Mouse (Mus musculus): ENCODE data around the gene Mgrn1.
A peak's percentile ranks its signal among the peaks of the same experiment; 100 is the strongest.

Mgrn1 gene

DNA sequence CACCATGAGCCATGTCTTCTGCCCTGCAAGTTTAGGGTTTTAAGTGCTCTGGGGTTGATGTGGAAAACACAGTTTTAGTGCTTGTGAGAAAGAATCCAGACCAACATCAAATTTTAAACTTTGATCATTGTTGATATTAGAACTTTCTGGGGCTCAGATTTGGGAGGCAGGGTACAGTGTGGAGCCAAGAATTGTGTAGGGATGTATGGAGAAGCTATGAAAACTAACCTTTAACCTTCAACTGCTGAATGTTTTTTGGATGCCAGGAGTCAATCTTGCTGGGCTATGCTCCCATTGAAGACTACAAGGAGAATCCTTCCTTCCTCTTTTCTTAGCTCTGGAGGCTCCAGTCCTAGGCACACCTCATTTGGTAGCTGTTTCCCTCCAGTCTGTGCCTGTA lies 20.5 kb downstream of the Mgrn1 start:
- no peak for DNase-seq (ENCODE audit: low read depth, low spot score)

DNA sequence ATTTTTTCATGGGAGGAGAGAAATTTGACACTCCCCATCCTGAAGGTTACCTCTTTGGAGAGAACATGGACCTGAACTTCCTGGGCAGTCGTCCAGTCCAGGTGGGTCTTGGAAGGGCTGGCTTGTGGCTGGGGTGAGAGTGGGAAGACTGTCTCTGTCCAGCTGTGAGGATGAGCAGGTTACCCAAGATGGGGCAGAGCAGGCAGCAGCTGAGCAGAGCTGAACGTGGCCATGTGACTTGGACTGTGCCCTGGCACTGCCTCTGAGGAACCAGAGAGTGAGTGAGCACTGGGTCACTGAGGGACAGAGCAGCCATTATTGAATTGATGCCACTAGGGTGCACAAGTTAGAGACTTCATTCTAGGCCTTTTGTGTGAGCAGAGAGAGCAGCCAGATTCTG lies 21.3 kb downstream of the Mgrn1 start:
- no peak for DNase-seq (ENCODE audit: low read depth, low spot score)

DNA sequence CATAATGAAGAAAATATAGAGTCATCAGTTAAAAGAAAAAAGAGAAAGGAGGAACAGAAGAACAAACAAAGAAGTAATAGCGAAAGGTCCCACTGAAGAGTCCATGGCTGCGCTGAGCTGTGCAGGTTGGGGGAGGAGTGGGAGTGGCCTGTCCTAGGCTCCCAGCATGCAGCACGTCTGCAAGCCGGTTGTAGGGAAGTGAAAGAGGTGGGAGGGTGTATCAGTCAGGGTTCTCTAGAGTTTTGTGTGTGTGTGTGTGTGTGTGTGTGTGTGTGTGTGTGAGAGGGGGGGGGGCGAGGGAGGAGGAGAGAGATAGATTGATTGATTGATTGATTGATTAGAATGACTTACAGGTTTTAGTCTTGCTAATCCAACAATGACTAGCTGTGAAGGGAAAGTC lies 21.9 kb downstream of the Mgrn1 start:
- DNase-seq (ENCODE audit: low read depth, low spot score) = peak; percentile 72

DNA sequence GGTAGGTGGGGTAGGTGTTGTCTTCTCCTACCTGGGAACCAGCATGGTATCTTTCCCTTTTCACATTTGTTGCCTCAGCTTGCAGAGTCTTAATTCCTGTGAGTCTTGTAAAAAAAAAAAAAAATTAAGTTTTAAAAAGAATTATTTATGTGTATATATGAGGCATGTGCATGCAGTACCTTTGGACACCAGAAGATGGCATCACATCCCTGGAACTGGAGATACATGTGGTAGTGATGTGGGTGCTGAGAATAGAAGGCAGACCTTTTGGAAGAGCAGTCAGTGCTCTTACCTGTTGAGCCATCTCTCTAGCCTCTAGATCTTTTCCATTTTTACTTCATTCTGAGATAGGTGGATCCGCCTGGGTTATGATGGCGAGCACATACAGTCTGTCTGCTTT lies 23.7 kb downstream of the Mgrn1 start:
- DNase-seq (ENCODE audit: low read depth, low spot score) = peak; percentile 67

GRCm38 (mm10) chr16:4910758-4911157 lies 24.7 kb downstream of the Mgrn1 start:
- DNase-seq (ENCODE audit: low read depth, low spot score) = no peak

GRCm38 (mm10) chr16:4912074-4912648 lies 26.1 kb downstream of the Mgrn1 start:
- DNase-seq (ENCODE audit: low read depth, low spot score) = peak; percentile 51

DNA sequence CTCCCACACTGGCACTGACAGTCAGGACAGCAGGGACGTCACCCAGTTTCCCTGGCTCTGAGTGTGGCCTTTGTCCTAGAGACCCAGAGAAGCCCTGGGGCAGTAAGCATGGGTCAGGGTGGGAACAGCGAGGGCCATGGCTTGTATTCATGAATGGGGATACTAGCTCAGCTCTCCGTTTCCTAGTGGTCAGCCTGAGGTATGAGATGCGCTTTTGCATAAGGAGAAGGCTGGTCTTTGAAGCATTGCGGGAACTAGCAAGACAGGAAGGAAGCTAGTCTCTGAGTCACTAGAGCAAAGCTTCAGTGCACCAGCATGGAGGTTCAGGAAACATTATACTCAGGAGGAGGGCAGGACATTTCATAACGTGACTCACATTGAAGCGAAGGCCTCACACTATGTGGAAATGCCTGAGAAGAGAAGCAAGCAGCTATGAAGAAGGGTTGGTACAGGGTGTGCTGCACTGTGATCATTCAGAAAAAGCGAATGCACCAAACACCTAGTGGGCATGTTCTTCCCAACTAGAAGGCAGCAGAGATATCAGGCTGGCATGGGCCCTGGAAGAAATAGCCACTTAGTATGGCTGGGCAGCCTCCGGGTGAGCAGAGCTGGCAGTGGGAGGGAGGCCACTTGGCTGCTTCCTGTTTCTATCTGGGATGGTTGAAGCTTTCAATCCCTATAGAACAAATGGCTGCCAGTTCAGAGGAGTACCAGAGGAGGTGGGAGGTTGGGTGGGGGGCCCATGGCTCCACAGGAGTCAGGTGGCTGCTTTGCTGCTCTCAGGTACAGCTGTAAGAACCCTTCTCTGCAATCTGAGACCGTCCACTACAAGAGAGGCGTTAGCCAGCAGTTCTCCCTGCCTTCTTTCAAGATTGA lies 27.1 kb downstream of the Mgrn1 start:
- no peak for DNase-seq (ENCODE audit: low read depth, low spot score)

DNA sequence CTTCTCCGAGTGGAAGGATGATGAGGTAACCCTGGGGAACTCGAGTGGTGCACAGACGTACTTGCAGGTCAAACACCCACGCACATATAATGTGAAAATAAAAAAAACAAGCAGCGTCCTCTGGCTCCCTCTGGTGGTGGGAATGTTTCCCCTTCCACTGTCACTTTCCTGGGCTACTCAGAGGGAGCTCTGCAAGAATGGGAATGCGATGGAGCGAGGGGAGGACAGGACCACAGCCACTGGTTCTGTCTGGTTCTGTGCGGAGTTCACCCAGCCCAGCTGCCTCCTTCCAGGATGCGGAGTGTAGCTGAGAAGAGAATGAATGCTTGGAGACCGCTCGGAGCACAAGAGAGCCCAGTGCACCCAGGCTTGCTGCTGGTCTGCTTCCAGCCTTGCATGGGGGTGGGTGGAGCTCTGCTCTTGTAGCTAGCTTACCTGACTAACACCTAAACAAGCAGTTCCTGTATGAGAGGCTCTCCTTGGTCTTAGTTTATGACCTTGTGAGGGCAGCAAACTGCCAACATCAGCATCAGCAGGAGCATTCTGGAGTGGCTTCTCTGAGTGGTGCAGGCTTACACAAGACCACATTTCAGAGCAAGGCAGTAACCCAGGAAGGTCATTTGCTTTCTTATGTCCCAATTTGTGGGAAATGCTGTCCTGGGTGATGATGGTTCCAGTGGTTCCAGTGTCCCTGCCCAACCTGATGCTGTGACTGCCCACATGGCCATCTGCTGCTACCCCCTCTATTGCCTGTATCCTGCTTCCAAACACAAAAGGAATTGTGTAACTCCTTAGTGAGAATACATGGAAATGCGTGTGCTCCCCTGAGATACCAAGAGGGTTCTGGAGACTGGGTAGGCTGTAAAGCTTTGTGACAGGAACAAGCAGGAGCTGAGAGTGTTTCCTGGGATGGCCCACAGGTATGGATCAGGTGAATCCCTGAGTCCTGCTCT lies 28.0 kb downstream of the Mgrn1 start:
- peak; percentile 85 for DNase-seq (ENCODE audit: low read depth, low spot score)

GRCm38 (mm10) chr16:4915931-4916330 lies 29.9 kb downstream of the Mgrn1 start:
- DNase-seq (ENCODE audit: low read depth, low spot score) = no peak

DNA sequence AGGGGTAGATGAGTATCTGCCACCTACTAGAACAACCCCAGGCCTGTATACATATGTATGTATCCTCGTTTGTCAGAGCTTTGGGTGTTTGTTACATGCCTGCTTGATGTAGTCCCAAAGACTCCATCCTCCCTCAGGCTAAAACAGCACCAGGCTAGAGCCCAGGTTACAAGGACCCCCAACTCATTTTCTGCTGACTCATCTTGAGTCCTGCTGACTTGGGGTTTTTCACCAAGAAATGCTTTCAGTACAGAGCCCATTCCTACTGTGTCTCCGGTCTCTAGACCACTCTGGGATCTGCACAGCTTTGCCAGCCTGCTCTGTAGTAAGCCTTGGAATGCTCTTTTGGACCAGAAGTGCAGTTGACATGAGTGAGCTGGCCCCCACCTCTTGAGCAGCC lies 30.6 kb downstream of the Mgrn1 start:
- no peak for DNase-seq (ENCODE audit: low read depth, low spot score)

- DNase-seq (ENCODE audit: low read depth, low spot score) = no peak
Measured at GRCm38 (mm10) chr16:4920556-4920955, 34.5 kb downstream of the Mgrn1 start.

GRCm38 (mm10) chr16:4922481-4922880 lies 36.4 kb downstream of the Mgrn1 start:
- no peak for DNase-seq (ENCODE audit: low read depth, low spot score)

- no peak for DNase-seq (ENCODE audit: low read depth, low spot score)
Measured at GRCm38 (mm10) chr16:4923996-4924395, 37.9 kb downstream of the Mgrn1 start.

DNA sequence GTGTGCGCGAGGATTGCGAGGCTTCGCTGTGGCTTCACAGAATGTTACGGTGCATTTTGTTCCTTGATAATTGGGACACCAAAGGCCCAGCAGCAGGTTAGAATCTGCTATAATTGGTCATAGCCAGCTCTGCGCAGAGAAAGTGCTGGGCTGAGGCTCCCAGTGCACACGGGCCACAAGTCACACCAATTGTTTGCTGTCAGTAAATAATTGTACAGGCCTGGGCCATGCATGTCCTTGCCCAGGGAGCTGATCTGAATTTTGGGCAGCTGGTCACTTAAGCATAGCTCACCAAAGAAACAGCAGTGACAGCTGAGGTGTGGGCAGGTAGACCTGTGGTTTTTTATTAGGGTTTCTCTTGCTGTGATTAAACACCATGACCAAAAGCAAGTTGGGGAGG lies 41.9 kb downstream of the Mgrn1 start:
- no peak for DNase-seq (ENCODE audit: low read depth, low spot score)

- no peak for DNase-seq (ENCODE audit: low read depth, low spot score)
Measured at GRCm38 (mm10) chr16:4928474-4928873, 42.4 kb downstream of the Mgrn1 start.

- no peak for DNase-seq (ENCODE audit: low read depth, low spot score)
Measured at GRCm38 (mm10) chr16:4932429-4932828, 46.4 kb downstream of the Mgrn1 start.

- DNase-seq (ENCODE audit: low read depth, low spot score) = no peak
Measured at GRCm38 (mm10) chr16:4935430-4935829, 49.4 kb downstream of the Mgrn1 start.

DNA sequence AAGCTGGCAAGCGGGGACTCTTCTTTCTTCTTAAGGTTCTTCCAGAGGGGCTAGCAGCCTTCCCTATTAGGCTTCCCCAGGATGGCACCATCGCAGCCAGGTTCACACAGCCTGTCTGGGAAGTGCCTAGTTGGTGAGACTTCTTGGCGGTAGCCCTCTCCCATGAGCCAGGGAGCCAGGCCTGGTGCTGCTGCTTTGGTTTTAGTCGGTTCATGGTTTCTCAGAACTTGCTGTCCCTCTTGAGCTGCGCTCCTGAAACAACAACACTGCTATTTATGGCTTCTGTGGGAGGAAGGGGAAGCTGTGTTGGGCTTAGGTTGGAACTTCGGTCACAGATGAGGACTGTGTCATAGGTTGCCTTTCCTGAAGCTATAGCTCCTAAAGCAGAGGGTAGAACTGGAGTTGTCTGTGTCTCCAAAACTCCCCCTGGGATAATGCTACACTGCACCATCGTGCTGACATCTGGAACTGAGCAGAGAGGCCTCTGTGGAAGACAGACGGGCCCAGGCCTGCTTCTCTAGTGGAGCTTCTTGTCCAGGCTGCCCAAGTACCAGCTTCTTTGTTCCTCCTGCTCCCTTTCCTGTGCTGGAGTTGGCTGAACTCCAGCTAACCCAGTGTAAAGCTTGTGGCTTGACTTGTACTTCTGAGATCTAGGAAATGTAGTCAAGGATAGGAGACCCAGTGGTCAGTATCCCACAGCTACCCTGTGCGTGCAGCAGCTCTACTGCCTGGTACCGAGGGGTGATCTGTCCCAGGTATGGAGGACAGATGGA lies 50.1 kb downstream of the Mgrn1 start:
- DNase-seq (ENCODE audit: low read depth, low spot score) = no peak

DNA sequence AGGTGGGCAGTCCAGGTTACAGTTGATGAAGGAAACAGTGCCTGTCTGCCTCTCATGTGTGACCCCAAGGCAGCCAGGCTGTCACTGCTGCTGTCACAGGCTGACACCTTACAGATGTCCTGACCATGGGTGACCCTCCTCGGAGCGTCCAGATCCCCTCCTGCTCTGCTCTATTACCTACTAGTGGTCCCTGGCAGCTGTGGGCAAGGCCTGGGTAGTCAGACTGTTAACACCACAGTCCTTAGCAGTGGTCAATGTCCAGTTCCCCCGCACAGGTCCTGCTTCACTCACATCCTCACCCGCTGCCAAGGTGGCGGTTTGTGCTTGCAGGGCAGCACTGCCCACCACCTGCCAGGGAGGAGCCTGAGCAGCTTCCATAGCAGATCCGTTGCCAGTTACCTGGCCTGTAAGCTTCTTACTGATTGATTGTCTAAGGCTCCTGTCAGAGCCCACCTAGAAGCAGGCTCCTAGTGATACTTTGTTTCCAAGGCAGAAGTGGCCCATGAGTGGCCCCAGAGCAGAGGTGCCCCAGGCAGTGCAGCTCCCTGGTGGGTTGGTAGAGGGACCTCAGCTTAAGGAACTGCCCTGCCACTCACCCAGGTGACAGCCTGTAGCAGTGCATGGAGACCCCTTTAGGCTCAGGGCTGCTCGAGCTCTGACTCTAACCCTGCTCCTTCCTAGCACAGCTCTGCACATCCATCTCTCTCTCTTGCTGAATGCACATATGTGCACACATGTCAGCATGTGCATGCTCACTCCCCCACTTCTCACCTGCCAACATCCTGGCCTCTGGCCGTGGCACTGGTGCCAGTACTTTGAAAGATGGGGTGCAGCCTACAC lies 51.5 kb downstream of the Mgrn1 start:
- DNase-seq (ENCODE audit: low read depth, low spot score) = no peak

GRCm38 (mm10) chr16:4938461-4938860 lies 52.4 kb downstream of the Mgrn1 start, which contains the start of gene Nudt16l1:
Gene Nudt16l1 (plus strand): TSS chr16:4938761.
- DNase-seq (ENCODE audit: low read depth, low spot score) = no peak
